Mouse (Mus musculus): ENCODE measurements around the gene Defb11. TPM values are rescaled to one million over a fixed set of nuclear protein-coding genes. Genes with fewer than 3 reads are reported as not detected.
"Not testable (repeated sequence)": the region's sequence is repeated elsewhere in the genome, so short reads cannot be mapped to it uniquely, and the experiment has no call there.

The Defb11 gene
- 2.0 and 4.2 TPM in 2 replicates for polyA plus RNA-seq (2015; fragmentation: Nextera tagmentation; extraction: Ambion mirVana)

DNA sequence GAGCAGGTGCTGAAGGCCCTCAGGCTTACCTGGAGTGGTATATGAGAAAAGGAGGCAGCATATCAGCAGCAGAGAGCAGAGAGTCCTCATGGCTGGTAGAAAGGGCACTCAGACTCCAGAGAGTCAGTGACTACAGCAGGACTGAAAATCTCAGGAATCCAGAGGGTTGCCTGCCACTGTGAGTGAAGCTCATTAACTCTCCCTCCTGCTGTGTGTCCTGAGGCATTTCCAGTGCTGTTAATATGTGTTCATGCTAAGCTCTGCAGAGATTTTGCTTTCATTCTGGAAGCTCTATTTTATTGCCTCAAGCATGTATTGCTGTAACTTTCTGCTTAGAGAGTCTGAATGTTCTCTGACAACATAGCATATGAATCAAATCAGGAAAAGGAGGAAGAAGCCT is at the start of gene Defb11:
Gene Defb11, minus strand, starts transcription at position 123 of the 400 bp plus-strand sequence.
- H3K9ac ChIP-seq (replicated peaks); H3K27me3 ChIP-seq; H3K36me3 ChIP-seq; H3K27ac ChIP-seq; H3K4me2 ChIP-seq (replicated peaks); H3K9me3 ChIP-seq; H3K4me1 ChIP-seq (replicated peaks); H3K4me3 ChIP-seq (replicated peaks): not testable (repeated sequence)
- ATAC-seq = 0 out of 2 replicates have a peak, but pooled peaks have one; percentile 14

DNA sequence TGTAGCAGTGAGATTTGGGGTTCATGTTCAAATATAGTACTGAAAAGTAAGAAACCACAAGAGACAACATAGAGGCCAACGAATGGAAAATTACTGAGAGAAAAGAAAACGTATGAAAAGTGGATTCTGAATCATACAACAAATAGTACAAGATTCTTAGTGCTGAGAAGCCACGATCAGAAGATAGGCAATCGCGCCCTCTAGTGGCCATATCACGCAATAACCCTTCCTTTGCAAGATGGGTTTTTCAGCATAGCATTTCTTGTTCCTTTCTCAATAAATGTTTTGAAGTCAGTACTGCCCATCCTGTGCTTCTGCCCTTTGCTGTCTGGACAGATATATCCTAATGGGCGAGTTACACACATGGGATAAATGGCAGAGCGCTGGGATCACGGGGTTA is 49.1 kb upstream of the Defb11 start:
- no peak overlapping the region for H3K4me2 ChIP-seq (replicated peaks)
- WGBS = 7% methylated on average over 9 of the region's 9 CpGs
- no peak overlapping the region for H3K9ac ChIP-seq (replicated peaks)
- no peak overlapping the region for H3K27ac ChIP-seq
- H3K9me3 ChIP-seq = no peaks in the 10 kb centered on the region
- H3K36me3 ChIP-seq = no peaks in the 10 kb centered on the region
- H3K27me3 ChIP-seq = no peaks in the 10 kb centered on the region
- ATAC-seq = no peak
- H3K4me1 ChIP-seq (replicated peaks) = no peaks in the 10 kb centered on the region
- no peak overlapping the region for H3K4me3 ChIP-seq (replicated peaks)

DNA sequence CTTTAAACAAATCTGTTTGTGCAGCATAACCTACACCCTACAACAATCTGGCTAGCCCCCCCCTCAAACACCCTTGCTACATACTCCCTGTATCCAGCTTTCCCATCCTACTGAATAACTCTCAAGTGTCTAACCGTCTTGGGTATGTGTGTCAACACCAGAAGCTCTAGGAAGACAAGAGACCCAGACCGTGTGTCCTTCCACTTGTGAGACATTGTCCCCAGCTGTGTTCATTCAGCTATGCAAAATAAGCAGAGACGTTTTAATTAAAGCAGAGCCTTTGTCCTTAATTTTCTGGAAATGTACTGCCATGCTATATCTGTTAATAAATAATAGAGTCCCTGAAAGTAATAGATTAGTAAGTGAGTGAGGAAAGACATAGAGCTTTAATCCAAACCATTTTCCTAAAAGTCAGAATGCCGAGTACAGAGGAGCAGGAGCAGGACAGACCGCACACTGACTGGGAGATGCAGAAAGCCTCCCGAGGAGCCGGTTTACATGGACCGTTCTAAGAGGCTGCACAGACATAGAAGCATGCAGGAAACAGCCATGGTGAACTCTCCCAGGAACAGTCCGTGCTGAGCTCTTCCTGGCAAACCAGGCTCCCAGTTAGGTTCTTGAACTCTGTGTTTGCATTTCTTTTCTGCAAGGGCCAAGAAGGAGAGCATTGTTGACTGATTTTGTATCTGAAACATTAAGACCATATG is 41.3 kb upstream of the Defb11 start:
- H3K27me3 ChIP-seq = no peaks in the 10 kb centered on the region
- H3K4me2 ChIP-seq (replicated peaks) = no peak overlapping the region
- no peaks in the 10 kb centered on the region for H3K9me3 ChIP-seq
- no peaks in the 10 kb centered on the region for H3K4me1 ChIP-seq (replicated peaks)
- no peak overlapping the region for H3K27ac ChIP-seq
- ATAC-seq = no peak
- no peak overlapping the region for H3K9ac ChIP-seq (replicated peaks)
- 60% methylated on average over 9 of the region's 9 CpGs for WGBS
- H3K4me3 ChIP-seq (replicated peaks) = no peak overlapping the region
- H3K36me3 ChIP-seq = no peaks in the 10 kb centered on the region

DNA sequence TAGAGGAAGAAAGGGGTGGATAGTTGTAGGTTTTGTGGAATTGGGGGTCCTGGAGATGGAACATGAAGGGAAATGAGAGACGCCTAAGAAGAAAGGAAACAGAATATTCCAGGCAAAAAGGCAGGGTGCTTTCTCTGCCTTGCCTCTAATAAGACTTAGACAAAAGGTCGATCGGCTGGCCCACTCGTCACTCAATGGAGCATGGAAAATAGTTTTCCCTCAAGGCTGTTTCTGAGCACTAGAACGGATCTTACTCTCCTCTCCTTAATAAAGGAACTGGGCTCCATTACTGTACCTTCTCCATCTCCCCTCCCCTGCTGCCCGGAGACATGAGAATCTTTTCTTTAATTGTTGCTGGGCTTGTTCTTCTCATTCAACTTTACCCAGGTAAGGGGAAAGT is 40.2 kb upstream of the Defb11 start, which contains the start of gene Defb13:
Gene Defb13, plus strand, starts transcription at position 301 of the 400 bp plus-strand sequence.
- 84% methylated on average over 6 of the region's 6 CpGs for WGBS
- Histone ChIP-seq H3K27ac (no peak within 1 kb of the TSS), H3K9ac (replicated peaks) (no peak within 1 kb of the TSS), H3K4me3 (replicated peaks) (no peak within 1 kb of the TSS), H3K4me2 (replicated peaks) (no peak within 1 kb of the TSS), H3K4me1 (replicated peaks) (no peaks in the 10 kb centered on the region), H3K9me3 (no peaks in the 10 kb centered on the region), H3K36me3 (no peaks in the 10 kb centered on the region), H3K27me3 (no peaks in the 10 kb centered on the region)
- ATAC-seq = no peak

DNA sequence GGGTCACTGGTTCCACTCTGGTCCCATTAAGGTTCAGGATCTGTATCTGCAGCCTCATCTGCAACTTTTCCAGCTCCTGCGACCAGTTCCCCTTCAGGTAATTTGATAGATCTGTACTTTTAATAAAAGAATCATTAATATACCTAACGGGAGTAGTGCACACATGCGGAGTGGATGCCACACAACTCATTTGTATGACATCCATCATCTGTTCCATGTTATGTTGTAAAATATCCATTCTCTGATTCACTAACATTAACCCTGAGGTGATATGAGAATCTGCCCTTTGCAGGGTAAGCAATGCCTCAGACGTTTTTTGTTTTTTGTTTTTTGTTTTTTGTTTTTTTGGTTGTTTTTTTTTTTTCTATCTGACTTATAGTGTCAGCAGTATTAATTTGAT is 31.8 kb upstream of the Defb11 start, which contains the start of gene Defb35:
Gene Defb35, plus strand, starts transcription at position 301 of the 400 bp plus-strand sequence.
- not testable (repeated sequence) for H3K27me3 ChIP-seq; H3K27ac ChIP-seq; ATAC-seq; H3K9ac ChIP-seq (replicated peaks); H3K36me3 ChIP-seq; H3K9me3 ChIP-seq; H3K4me3 ChIP-seq (replicated peaks); H3K4me1 ChIP-seq (replicated peaks); H3K4me2 ChIP-seq (replicated peaks)
- WGBS = 91% methylated on average over 4 of the region's 4 CpGs

DNA sequence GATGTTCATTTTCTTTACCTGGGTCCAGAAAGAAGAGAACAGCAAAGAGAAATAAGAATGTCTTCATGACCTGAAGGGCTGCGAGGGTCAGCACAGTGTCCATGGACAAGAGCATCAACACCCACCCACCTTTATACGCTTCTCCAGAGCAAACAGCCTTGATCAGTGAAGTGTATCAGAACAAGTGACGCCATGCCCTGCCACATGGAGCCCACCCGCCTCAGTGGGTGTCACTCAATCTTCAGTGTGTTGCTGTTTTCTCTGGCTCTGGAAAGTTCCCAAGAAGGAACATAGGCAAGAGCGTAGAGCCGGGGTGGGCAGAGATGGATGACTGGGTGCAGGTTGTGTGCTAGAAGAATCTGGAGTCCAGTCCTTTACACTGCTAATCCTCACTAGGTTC is 26.4 kb upstream of the Defb11 start, which contains the start of gene Defb15:
Gene Defb15, minus strand, starts transcription at position 101 of the 400 bp plus-strand sequence.
- no peaks in the 10 kb centered on the region for H3K9me3 ChIP-seq
- ATAC-seq = no peak
- H3K4me3 ChIP-seq (replicated peaks) = no peak within 1 kb of the TSS
- no peak within 1 kb of the TSS for H3K4me2 ChIP-seq (replicated peaks)
- H3K4me1 ChIP-seq (replicated peaks) = no peaks in the 10 kb centered on the region
- no peak within 1 kb of the TSS for H3K9ac ChIP-seq (replicated peaks)
- H3K36me3 ChIP-seq = no peaks in the 10 kb centered on the region
- H3K27me3 ChIP-seq = no peaks in the 10 kb centered on the region
- WGBS = 89% methylated on average over 6 of the region's 6 CpGs
- H3K27ac ChIP-seq = no peak within 1 kb of the TSS

DNA sequence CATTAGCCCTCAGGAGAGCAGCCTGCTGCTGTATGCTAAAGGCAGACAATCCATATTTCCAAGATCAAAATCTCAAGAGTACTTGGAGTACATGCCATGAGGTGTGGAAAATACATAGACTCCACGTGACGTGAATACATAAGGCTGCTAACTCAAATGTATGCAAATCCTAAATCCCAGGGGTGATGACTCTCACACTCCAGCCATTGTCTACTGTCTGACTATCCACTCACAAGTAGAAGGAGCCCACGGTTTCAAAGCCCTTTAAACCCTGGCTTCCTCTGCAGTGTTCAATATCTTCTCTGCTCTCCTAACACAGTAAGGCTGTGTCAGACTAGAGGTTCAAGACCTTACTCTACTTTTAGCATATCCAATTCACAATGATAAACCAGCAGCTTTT is 24.5 kb upstream of the Defb11 start:
- not testable (repeated sequence) for H3K36me3 ChIP-seq; H3K27ac ChIP-seq; H3K4me1 ChIP-seq (replicated peaks); H3K27me3 ChIP-seq; H3K4me3 ChIP-seq (replicated peaks); H3K4me2 ChIP-seq (replicated peaks); ATAC-seq; H3K9me3 ChIP-seq; H3K9ac ChIP-seq (replicated peaks)
- 46% methylated on average over 3 of the region's 3 CpGs for WGBS

DNA sequence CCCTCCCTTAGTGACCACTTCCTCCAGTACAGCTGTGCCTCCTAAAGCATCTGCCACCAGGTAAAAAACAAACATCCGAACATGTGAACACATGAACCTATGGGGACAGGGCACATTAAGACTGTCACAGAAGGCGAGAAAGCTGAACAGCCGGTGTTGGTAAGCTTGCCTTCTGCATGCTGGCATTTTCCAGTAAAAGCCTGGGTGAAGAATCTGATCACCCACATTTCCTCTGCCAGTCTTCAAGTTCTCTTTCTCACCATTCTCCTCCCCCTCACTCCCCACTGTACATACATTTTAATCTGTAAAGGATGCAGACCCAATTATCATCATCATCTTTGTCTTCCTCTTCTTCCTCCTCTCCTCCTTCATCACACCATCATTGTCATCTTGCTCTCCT is 9.4 kb upstream of the Defb11 start:
- H3K4me3 ChIP-seq (replicated peaks) = no peak overlapping the region
- 92% methylated on average over 3 of the region's 3 CpGs for WGBS
- no peaks in the 10 kb centered on the region for H3K36me3 ChIP-seq
- H3K27ac ChIP-seq = no peak overlapping the region
- H3K27me3 ChIP-seq = no peaks in the 10 kb centered on the region
- no peak overlapping the region for H3K9ac ChIP-seq (replicated peaks)
- H3K9me3 ChIP-seq = no peaks in the 10 kb centered on the region
- ATAC-seq = no peak
- H3K4me2 ChIP-seq (replicated peaks) = no peak overlapping the region
- no peaks in the 10 kb centered on the region for H3K4me1 ChIP-seq (replicated peaks)

DNA sequence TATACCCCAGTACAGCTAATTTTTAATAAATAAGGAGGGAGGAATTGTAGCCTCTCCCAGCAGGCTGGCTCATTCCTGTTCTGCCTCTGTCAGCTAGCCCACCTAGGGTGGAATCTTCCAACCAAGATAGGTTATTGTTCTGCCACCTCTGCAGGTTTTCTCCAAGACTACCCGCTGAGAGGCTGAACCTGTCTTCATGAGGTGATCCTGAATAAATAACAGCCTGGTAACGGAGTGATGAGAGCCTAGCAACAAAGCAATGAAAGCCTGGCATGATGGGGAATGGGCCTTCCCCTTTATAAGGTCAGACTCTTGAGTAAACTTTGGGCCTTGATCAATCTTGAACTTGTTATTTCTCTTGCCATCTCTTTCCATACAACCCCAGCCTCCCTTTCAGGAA is 6.3 kb upstream of the Defb11 start:
- no peak overlapping the region for H3K4me3 ChIP-seq (replicated peaks)
- no peaks in the 10 kb centered on the region for H3K36me3 ChIP-seq
- H3K9me3 ChIP-seq = no peaks in the 10 kb centered on the region
- H3K27ac ChIP-seq = no peak overlapping the region
- no peak for ATAC-seq
- no peaks in the 10 kb centered on the region for H3K27me3 ChIP-seq
- H3K4me1 ChIP-seq (replicated peaks) = no peaks in the 10 kb centered on the region
- no peak overlapping the region for H3K4me2 ChIP-seq (replicated peaks)
- no peak overlapping the region for H3K9ac ChIP-seq (replicated peaks)
- WGBS = 14% methylated on average over 2 of the region's 2 CpGs

DNA sequence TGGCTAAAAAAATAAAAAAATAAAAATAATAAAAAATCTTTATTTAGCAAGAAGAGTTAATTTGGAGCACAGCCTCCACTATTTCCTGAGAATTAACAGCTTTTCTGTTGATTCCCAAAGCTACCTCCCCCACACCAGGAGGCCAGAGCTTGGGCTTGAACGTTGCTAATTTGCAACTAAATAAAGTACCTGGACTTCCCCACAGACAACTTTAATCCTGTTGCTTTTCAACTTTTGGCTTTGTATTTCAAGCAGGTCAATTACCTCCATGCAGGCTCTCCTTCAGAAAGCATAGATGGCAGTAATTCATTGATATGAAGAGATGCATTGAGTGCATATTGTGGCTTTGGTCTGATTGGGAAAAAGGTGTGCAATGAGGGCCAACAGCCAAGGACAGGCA is 5.7 kb upstream of the Defb11 start:
- Histone ChIP-seq H3K4me2 (replicated peaks) (no peak overlapping the region), H3K36me3 (no peaks in the 10 kb centered on the region), H3K9me3 (no peaks in the 10 kb centered on the region), H3K9ac (replicated peaks) (no peak overlapping the region), H3K4me3 (replicated peaks) (no peak overlapping the region), H3K27me3 (no peaks in the 10 kb centered on the region), H3K27ac (no peak overlapping the region), H3K4me1 (replicated peaks) (no peaks in the 10 kb centered on the region)
- 3% methylated on average over 1 of the region's 1 CpGs for WGBS
- no peak for ATAC-seq

DNA sequence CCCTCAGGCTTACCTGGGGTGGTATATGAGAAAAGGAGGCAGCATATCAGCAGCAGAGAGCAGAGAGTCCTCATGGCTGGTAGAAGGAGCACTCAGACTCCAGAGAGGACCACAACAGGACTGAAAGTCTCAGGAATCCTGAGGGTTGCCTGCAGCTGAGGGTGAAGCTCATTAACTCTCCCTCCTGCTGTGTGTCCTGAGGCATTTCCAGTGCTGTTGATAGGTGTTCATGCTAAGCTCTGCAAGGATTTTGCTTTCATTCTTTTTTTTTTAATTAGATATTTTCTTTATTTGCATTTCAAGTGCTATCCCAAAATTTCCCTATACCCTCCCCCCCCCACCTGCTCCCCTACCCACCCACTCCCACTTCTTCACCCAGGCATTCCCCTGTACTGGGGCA is 20.9 kb downstream of the Defb11 start, which contains the start of gene Defb9:
Gene Defb9, minus strand, starts transcription at position 101 of the 400 bp plus-strand sequence.
- not testable (repeated sequence) for H3K9ac ChIP-seq (replicated peaks); H3K27me3 ChIP-seq; H3K4me1 ChIP-seq (replicated peaks); H3K9me3 ChIP-seq; H3K36me3 ChIP-seq; H3K4me3 ChIP-seq (replicated peaks); H3K27ac ChIP-seq; H3K4me2 ChIP-seq (replicated peaks); ATAC-seq

DNA sequence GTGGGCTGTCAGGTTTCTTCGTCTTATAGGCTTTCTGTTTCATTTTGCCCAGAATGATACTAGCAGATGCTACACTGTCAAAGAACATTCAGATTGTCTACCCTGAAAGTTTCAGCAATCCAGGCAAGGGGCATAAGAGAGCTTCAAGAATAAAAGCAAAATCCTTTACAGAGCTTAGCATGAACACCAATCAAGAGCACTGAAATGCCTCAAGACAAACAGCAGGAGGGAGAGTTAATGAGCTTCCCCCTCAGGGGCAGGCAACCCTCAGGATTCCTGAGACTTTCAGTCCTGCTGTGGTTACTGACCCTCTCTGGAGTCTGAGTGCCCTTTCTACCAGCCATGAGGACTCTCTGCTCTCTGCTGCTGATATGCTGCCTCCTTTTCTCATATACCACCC is 47.6 kb downstream of the Defb11 start, which contains the start of gene Defb10:
Gene Defb10, plus strand, starts transcription at position 316 of the 400 bp plus-strand sequence.
- H3K9me3 ChIP-seq; H3K4me3 ChIP-seq (replicated peaks); H3K4me1 ChIP-seq (replicated peaks); ATAC-seq; H3K4me2 ChIP-seq (replicated peaks); H3K27me3 ChIP-seq; H3K36me3 ChIP-seq; H3K9ac ChIP-seq (replicated peaks); H3K27ac ChIP-seq: not testable (repeated sequence)
- WGBS = 14% methylated on average over 1 of the region's 1 CpGs

All from midbrain, embryonic 13.5 days (tissue).